Mouse (Mus musculus): ENCODE data around the gene Minos1. TPM values are rescaled to one million over a fixed set of nuclear protein-coding genes. Genes with fewer than 3 reads are reported as not detected.

Minos1 gene
- polyA plus RNA-seq, 1 experiment from 2014 or later, result 477 TPM

Other genes starting within 250 kb of the Minos1 start
- 3.0 and 3.2 TPM in 2 replicates for gene Otud3, start 217.2 kb downstream of the Minos1 start, polyA plus RNA-seq (2014; fragmentation: Nextera tagmentation; extraction: Ambion mirVana)
- gene Rnf186, start 164.0 kb downstream of the Minos1 start, polyA plus RNA-seq (2014; fragmentation: Nextera tagmentation; extraction: Ambion mirVana), result 14.2 and 14.8 TPM in 2 replicates
- 6.6 and 6.8 TPM in 2 replicates for gene Tmco4, start 158.2 kb downstream of the Minos1 start, polyA plus RNA-seq (2014; fragmentation: Nextera tagmentation; extraction: Ambion mirVana)
- gene Htr6, start 55.5 kb downstream of the Minos1 start, polyA plus RNA-seq (2014; fragmentation: Nextera tagmentation; extraction: Ambion mirVana), result not detected in 2 replicates
- 42.9 and 49.7 TPM in 2 replicates for gene Nbl1, start 38.1 kb downstream of the Minos1 start, polyA plus RNA-seq (2014; fragmentation: Nextera tagmentation; extraction: Ambion mirVana)
- gene Capzb, start 61.8 kb upstream of the Minos1 start, polyA plus RNA-seq (2014; fragmentation: Nextera tagmentation; extraction: Ambion mirVana), result 280 and 301 TPM in 2 replicates
- gene Pqlc2, start 179.6 kb upstream of the Minos1 start, polyA plus RNA-seq (2014; fragmentation: Nextera tagmentation; extraction: Ambion mirVana), result 9.5 and 13.7 TPM in 2 replicates
- gene Akr7a5, start 179.6 kb upstream of the Minos1 start, polyA plus RNA-seq (2014; fragmentation: Nextera tagmentation; extraction: Ambion mirVana), result 107 and 108 TPM in 2 replicates
- gene Mrto4, start 221.5 kb upstream of the Minos1 start, polyA plus RNA-seq (2014; fragmentation: Nextera tagmentation; extraction: Ambion mirVana), result 94.0 and 96.9 TPM in 2 replicates
- 22.4 and 24.5 TPM in 2 replicates for gene Emc1, start 221.5 kb upstream of the Minos1 start, polyA plus RNA-seq (2014; fragmentation: Nextera tagmentation; extraction: Ambion mirVana)
- gene Ubr4, start 221.5 kb upstream of the Minos1 start, polyA plus RNA-seq (2014; fragmentation: Nextera tagmentation; extraction: Ambion mirVana), result 86.6 and 88.1 TPM in 2 replicates